Mouse (Mus musculus): ENCODE measurements around the gene Ubn2. TPM values are rescaled to one million over a fixed set of nuclear protein-coding genes. Genes with fewer than 3 reads are reported as not detected.

Gene Ubn2
- polyA plus RNA-seq, 1 experiment from 2014 or later, result 22.9 TPM

GRCm38 (mm10) chr6:38552636-38553000, 118.9 kb downstream of the Ubn2 start:
- peaks cover 12% of the 10 kb centered on the region; the same call in 1 of the 2 replicates for H3K4me1 ChIP-seq (ENCODE audit: control insufficient read depth, insufficient read depth, low read length)
- no peaks in the 10 kb centered on the region for H3K27me3 ChIP-seq (ENCODE audit: control insufficient read depth, insufficient read depth, low read length)
- WGBS, result 15% methylated on average over 5 of the region's 5 CpGs
- H3K4me3 ChIP-seq (ENCODE audit: low read depth, low read length), result peak overlapping the region; percentile 72
- no peak overlapping the region; the same call in 1 of the 2 replicates for H3K27ac ChIP-seq (ENCODE audit: low read length)
- H3K9ac ChIP-seq (replicated peaks; ENCODE audit: low read depth, low read length), result peak overlapping the region; percentile 66
- ATAC-seq (ENCODE audit: insufficient number of reproducible peaks, insufficient read depth, low FRiP score, low read depth), result no peak
- peak overlapping the region; percentile 38 for H3K4me2 ChIP-seq (replicated peaks; ENCODE audit: low read depth, low read length)
- peaks cover 4% of the 10 kb centered on the region; the same call in 1 of the 2 replicates for H3K36me3 ChIP-seq (ENCODE audit: control insufficient read depth, insufficient read depth, low read length)
- no peaks in the 10 kb centered on the region for H3K9me3 ChIP-seq (ENCODE audit: control insufficient read depth, low read depth, low read length)

Small RNAs within 50 kb of the gene (microRNA-seq; reads per million reads assigned to microRNA genes)
- not detected for gene Mir7670

Other genes with a start within 250 kb of the Ubn2 start
- 6.7 and 8.1 TPM in 2 replicates for gene D630045J12Rik, start 179.9 kb upstream of the Ubn2 start, polyA plus RNA-seq (2014; fragmentation: Nextera tagmentation; extraction: Ambion mirVana)
- gene Zc3hav1l, start 134.7 kb upstream of the Ubn2 start, polyA plus RNA-seq (2014; fragmentation: Nextera tagmentation; extraction: Ambion mirVana), result 13.3 and 14.8 TPM in 2 replicates
- 5.8 and 6.3 TPM in 2 replicates for gene Zc3hav1, start 79.3 kb upstream of the Ubn2 start, polyA plus RNA-seq (2014; fragmentation: Nextera tagmentation; extraction: Ambion mirVana)
- 6.9 and 9.2 TPM in 2 replicates for gene Ttc26, start 52.5 kb upstream of the Ubn2 start, polyA plus RNA-seq (2014; fragmentation: Nextera tagmentation; extraction: Ambion mirVana)
- gene Fmc1, start 99.6 kb downstream of the Ubn2 start, polyA plus RNA-seq (2014; fragmentation: Nextera tagmentation; extraction: Ambion mirVana), result 137 and 148 TPM in 2 replicates
- 74.3 and 74.9 TPM in 2 replicates for gene Luc7l2, start 117.4 kb downstream of the Ubn2 start, polyA plus RNA-seq (2014; fragmentation: Nextera tagmentation; extraction: Ambion mirVana)
- 0.30 and 0.57 TPM in 2 replicates for gene Klrg2, start 203.3 kb downstream of the Ubn2 start, polyA plus RNA-seq (2014; fragmentation: Nextera tagmentation; extraction: Ambion mirVana)
- gene Clec2l, start 229.1 kb downstream of the Ubn2 start, polyA plus RNA-seq (2014; fragmentation: Nextera tagmentation; extraction: Ambion mirVana), result 1.8 and 1.9 TPM in 2 replicates